Mouse (Mus musculus) heart, postnatal 36 days (tissue): ENCODE measurements around the gene Sumo3. TPM values are rescaled to one million over a fixed set of nuclear protein-coding genes. Genes with fewer than 3 reads are reported as not detected.

Experiments
- DNase-seq, 2 experiments: peaks; one replicate each; pipeline ENCODE4 v3.0.0; 2021 to 2022
- intact Hi-C: fragments of 180-260 bp; cut with DNase I; formaldehyde crosslinking; loops from one replicate; pipeline ENCODE4 v1.15.1; 2025
- microRNA-seq, 2 experiments: library from miRNA; unstranded; fragments of <30 nt; microRNA quantifications; one replicate each; pipeline ENCODE4 v1.2.0; 2021; ENCODE audit warnings: borderline number of aligned reads in 2 of 2
- total RNA-seq, 2 experiments: library from RNA; stranded (reverse); gene quantifications; 2 replicates each; pipeline ENCODE4 v1.2.3; 2021

The Sumo3 gene
- total RNA-seq, 2 experiments from 2014 or later = 52.9 to 58.9 TPM

GRCm38 (mm10) chr10:77658286-77658994 lies 52.5 kb downstream of the Sumo3 start:
- intact Hi-C loops = no loop called here
- DNase-seq = peak; percentile 34 to 36

DNA sequence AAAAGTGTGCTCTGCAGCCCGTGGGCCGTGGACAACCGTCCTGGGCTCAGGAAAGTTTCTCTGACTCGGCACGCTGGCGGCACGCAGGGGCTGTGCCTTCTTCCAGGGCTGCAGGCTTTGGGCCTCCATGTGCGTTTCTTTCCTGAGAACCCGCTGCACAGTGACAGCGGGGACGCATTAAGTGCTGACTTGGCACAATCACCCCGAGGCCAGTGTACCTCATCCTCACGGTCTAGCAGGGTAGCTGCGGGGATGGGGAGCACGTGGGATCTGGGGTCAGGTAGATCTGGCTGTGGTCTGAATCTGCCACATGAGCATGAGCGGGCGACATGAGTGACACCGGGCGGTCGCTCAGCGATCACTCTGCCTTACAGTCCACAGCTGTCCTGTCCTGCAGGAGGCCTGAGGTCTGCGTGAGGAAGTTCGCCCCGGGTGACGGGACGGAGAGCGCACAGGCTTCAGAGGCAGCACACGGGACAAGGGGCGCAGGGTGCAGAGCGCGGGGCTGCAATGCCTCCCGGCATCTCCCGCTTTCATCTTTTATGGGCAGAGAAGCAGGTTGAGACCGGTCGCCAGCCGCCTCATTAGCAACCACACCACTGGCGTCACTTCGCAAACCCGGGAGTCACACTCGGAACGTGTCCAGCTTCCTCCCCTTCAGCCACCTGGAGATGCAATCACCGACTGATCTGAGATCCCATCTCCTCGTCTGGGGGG lies 58.2 kb downstream of the Sumo3 start:
- no peak for DNase-seq
- intact Hi-C loops = no loop called here

DNA sequence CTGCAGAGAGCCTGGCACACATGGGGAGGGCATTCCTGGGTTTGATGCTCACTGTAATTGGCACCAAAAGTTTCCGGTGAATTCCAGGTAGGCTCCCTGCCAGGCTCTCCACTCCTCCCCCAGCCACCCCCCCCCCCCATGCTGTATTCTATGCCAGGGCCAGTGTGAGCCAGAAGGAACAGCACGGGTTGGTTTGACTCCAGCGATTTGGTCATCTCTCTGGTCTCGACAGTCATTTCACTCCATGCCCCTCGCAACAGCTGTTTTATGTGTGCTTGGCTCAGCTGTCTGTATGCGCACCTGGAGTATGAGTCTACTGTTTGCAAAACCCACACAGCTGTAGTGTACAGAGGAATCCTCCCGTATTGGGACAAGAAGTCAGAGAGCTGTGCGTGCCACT lies 60.4 kb downstream of the Sumo3 start:
- no peak for DNase-seq
- intact Hi-C loops = no loop called here

GRCm38 (mm10) chr10:77667402-77667801 lies 61.5 kb downstream of the Sumo3 start:
- intact Hi-C loops = no loop called here
- no peak for DNase-seq

Small RNA genes within 50 kb of the gene (microRNA-seq; reads per million reads assigned to microRNA genes)
- gene Mir1930 = 21.5 to 28.9 reads per million in 2 experiments

Other genes starting within 250 kb of the Sumo3 start
- gene Adarb1, start 187.8 kb upstream of the Sumo3 start, total RNA-seq = 10 to 100 TPM; 16.9 to 22.0 TPM
- 10 to 100 TPM in 1 of 2 experiments, 1 to 10 TPM in 1; 9.8 to 10.5 TPM for gene Fam207a, start 90.3 kb upstream of the Sumo3 start, total RNA-seq
- 1 to 10 TPM; 7.1 to 9.2 TPM for gene Itgb2, start 75.8 kb upstream of the Sumo3 start, total RNA-seq
- gene Pttg1ip, start 24.4 kb upstream of the Sumo3 start, total RNA-seq = 100 to 1,000 TPM; 137 to 138 TPM
- gene Gm49325, start 100 bp downstream of the Sumo3 start, total RNA-seq = 10 to 100 TPM; 10.6 to 17.6 TPM
- 10 to 100 TPM; 65.2 to 73.4 TPM for gene Ube2g2, start 16.2 kb downstream of the Sumo3 start, total RNA-seq
- not detected for gene Tspear, start 80.5 kb downstream of the Sumo3 start, total RNA-seq
- gene Gm19402, start 84.7 kb downstream of the Sumo3 start, total RNA-seq = not detected
- gene Gm9508, start 91.1 kb downstream of the Sumo3 start, total RNA-seq = not detected
- not detected for gene Gm10272, start 100.5 kb downstream of the Sumo3 start, total RNA-seq
- gene Gm10024, start 105.4 kb downstream of the Sumo3 start, total RNA-seq = not detected
- not detected for gene Gm10142, start 109.7 kb downstream of the Sumo3 start, total RNA-seq
- gene Krtap12-1, start 114.5 kb downstream of the Sumo3 start, total RNA-seq = not detected
- not detected for gene Gm10100, start 120.4 kb downstream of the Sumo3 start, total RNA-seq
- not detected for gene Gm18596, start 136.5 kb downstream of the Sumo3 start, total RNA-seq
- gene Gm9736, start 145.3 kb downstream of the Sumo3 start, total RNA-seq = not detected
- not detected for gene Gm3233, start 153.6 kb downstream of the Sumo3 start, total RNA-seq
- gene Gm3238, start 165.2 kb downstream of the Sumo3 start, total RNA-seq = not detected
- not detected for gene Gm7138, start 170.8 kb downstream of the Sumo3 start, total RNA-seq
- gene Gm3250, start 176.4 kb downstream of the Sumo3 start, total RNA-seq = not detected
- gene Gm7137, start 182.1 kb downstream of the Sumo3 start, total RNA-seq = not detected
- gene Gm9639, start 189.0 kb downstream of the Sumo3 start, total RNA-seq = not detected
- gene Gm19668, start 193.0 kb downstream of the Sumo3 start, total RNA-seq = not detected
- gene Gm9507, start 205.7 kb downstream of the Sumo3 start, total RNA-seq = not detected
- gene Gm2696, start 208.6 kb downstream of the Sumo3 start, total RNA-seq = not detected
- gene Krtap10-4, start 221.0 kb downstream of the Sumo3 start, total RNA-seq = not detected
- gene Krtap10-10, start 229.8 kb downstream of the Sumo3 start, total RNA-seq = not detected
- not detected for gene Gm36176, start 240.7 kb downstream of the Sumo3 start, total RNA-seq
- gene Gm10318, start 246.8 kb downstream of the Sumo3 start, total RNA-seq = not detected